Mouse (Mus musculus): ENCODE results near the gene Tmem169.
A peak's percentile ranks its signal among the peaks of the same experiment; 100 is the strongest.

Gene Tmem169

GRCm38 (mm10) chr1:72286904-72287303 lies 2.7 kb downstream of the Tmem169 start:
- no peak for DNase-seq

- no peak for DNase-seq
Observed at GRCm38 (mm10) chr1:72287893-72288292, 3.7 kb downstream of the Tmem169 start.

GRCm38 (mm10) chr1:72288527-72289150 lies 4.5 kb downstream of the Tmem169 start:
- no peak for DNase-seq

GRCm38 (mm10) chr1:72290896-72291295 lies 6.7 kb downstream of the Tmem169 start:
- DNase-seq, result no peak

- no peak for DNase-seq
Observed at GRCm38 (mm10) chr1:72291421-72291820, 7.3 kb downstream of the Tmem169 start.

- DNase-seq, result no peak
Observed at GRCm38 (mm10) chr1:72291925-72292324, 7.8 kb downstream of the Tmem169 start.

GRCm38 (mm10) chr1:72293869-72294663 lies 9.9 kb downstream of the Tmem169 start:
- DNase-seq, result no peak

- no peak for DNase-seq
Observed at GRCm38 (mm10) chr1:72295746-72296145, 11.6 kb downstream of the Tmem169 start.

- no peak for DNase-seq
Observed at GRCm38 (mm10) chr1:72301845-72302244, 17.7 kb downstream of the Tmem169 start.

GRCm38 (mm10) chr1:72306241-72306640 lies 22.1 kb downstream of the Tmem169 start:
- no peak for DNase-seq

- peak; percentile 44 to 52 for DNase-seq
Observed at GRCm38 (mm10) chr1:72306679-72307181, 22.6 kb downstream of the Tmem169 start.

GRCm38 (mm10) chr1:72307317-72307798 lies 23.2 kb downstream of the Tmem169 start, which contains the start of gene Xrcc5:
Xrcc5 (plus strand) TSS chr1:72307421.
- DNase-seq, result peak; percentile 87 to 90

- DNase-seq, result no peak
Observed at GRCm38 (mm10) chr1:72308919-72309318, 24.8 kb downstream of the Tmem169 start.

GRCm38 (mm10) chr1:72309744-72310424 lies 25.7 kb downstream of the Tmem169 start:
- DNase-seq, result no peak

- DNase-seq, result no peak
Observed at GRCm38 (mm10) chr1:72312701-72313398, 28.7 kb downstream of the Tmem169 start.

GRCm38 (mm10) chr1:72313399-72314039 lies 29.4 kb downstream of the Tmem169 start:
- no peak for DNase-seq

GRCm38 (mm10) chr1:72315447-72315846 lies 31.3 kb downstream of the Tmem169 start:
- no peak for DNase-seq

GRCm38 (mm10) chr1:72316409-72316808 lies 32.2 kb downstream of the Tmem169 start:
- DNase-seq, result no peak

- no peak for DNase-seq
Observed at GRCm38 (mm10) chr1:72316901-72317300, 32.7 kb downstream of the Tmem169 start.

GRCm38 (mm10) chr1:72320759-72321158 lies 36.6 kb downstream of the Tmem169 start:
- DNase-seq, result no peak

GRCm38 (mm10) chr1:72323248-72323647 lies 39.1 kb downstream of the Tmem169 start:
- DNase-seq, result no peak

Measured in thymus, postnatal 36 days (tissue).